Mouse (Mus musculus) intestine, postnatal 0 days (tissue): ENCODE measurements around the gene Wnt8b. TPM values are rescaled to one million over a fixed set of nuclear protein-coding genes. Genes with fewer than 3 reads are reported as not detected.

Source experiments
- ATAC-seq: fragments of 200-750 bp; cut with Nextera tagmentation; 2 replicates; pipeline ENCODE4 v1.8.0; 2017; ENCODE audit warnings: mild to moderate bottlenecking, moderate TSS enrichment, moderate library complexity
- H3K27ac ChIP-seq: fragments of 300-500 bp; sonication (generic); 2 replicates; pipeline ENCODE4 v1.5.1; 2014; ENCODE audit warnings: mild to moderate bottlenecking, low read depth, low read length, moderate library complexity
- H3K27me3 ChIP-seq: fragments of 300-500 bp; sonication (generic); replicated peaks from 2 replicates; pipeline ENCODE4 v1.6.1; 2014; ENCODE audit warnings: low read length, mixed read lengths; ENCODE audit not compliant: control insufficient read depth, insufficient read depth
- H3K36me3 ChIP-seq: fragments of 300-500 bp; sonication (generic); 2 replicates; pipeline ENCODE4 v1.6.1; 2014; ENCODE audit warnings: mild to moderate bottlenecking, moderate library complexity; ENCODE audit not compliant: control insufficient read depth, insufficient read depth
- H3K4me1 ChIP-seq: fragments of 300-500 bp; sonication (generic); replicated peaks from 2 replicates; pipeline ENCODE4 v1.6.1; 2014; ENCODE audit warnings: antibody characterized with exemption, low read length, mixed read lengths; ENCODE audit not compliant: control insufficient read depth, insufficient read depth
- H3K4me2 ChIP-seq: fragments of 300-500 bp; sonication (generic); replicated peaks from 2 replicates; pipeline ENCODE4 v1.6.1; 2014; ENCODE audit warnings: low read depth, mild to moderate bottlenecking, moderate library complexity
- H3K4me3 ChIP-seq: fragments of 300-500 bp; sonication (generic); 2 replicates; pipeline ENCODE4 v1.5.1; 2014; ENCODE audit warnings: low read depth, low read length
- H3K9ac ChIP-seq: fragments of 300-500 bp; sonication (generic); 2 replicates; pipeline ENCODE4 v1.6.1; 2014; ENCODE audit warnings: mild to moderate bottlenecking, low read depth, low read length
- H3K9me3 ChIP-seq: fragments of 300-500 bp; sonication (generic); 2 replicates; pipeline ENCODE4 v1.6.1; 2016; ENCODE audit warnings: mixed run types; ENCODE audit not compliant: control insufficient read depth
- CTCF ChIP-seq: sonication (generic); IDR thresholded peaks from 2 replicates; pipeline ENCODE4 v1.5.1; 2016; ENCODE audit warnings: low read depth, mild to moderate bottlenecking, control low read depth, antibody characterized with exemption, moderate library complexity
- WGBS: fragments of 180-500 bp; shearing (Covaris S2); extraction: QIAGEN DNeasy Blood & Tissue Kit; methylation state at CpG from one replicate; pipeline ENCODE4 v1.1.7; 2014; 5-methylcytosine and 5-hydroxymethylcytosine counted together
- polyA plus RNA-seq: library from polyadenylated mRNA; unstranded; fragments of >200 nt; fragmentation: Nextera tagmentation; extraction: Ambion mirVana; gene quantifications from 2 replicates; pipeline ENCODE4 v1.2.1, GENCODE M21; 2015

Wnt8b gene
- polyA plus RNA-seq, 1 experiment from 2014 or later, result not detected

DNA sequence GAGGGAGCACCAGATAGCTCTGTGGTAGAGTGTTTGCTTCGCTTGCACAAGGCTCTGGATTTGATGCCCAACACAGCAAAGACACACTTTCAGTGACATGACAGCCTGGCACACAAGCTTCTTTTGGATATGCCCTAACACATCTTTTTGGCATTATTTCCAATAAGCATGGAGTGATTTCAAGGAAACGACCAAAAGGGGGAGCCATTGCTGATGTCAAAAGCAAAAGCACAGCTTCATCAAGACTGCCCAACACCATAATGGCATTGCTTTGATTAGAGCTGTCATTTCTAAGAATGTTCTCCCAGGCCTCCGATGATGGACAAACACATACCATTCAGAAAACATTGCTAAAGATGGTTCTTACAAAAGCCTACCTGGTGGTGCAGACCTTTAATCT is 16.7 kb upstream of the Wnt8b start:
- H3K9me3 ChIP-seq, result no peaks in the 10 kb centered on the region
- H3K4me2 ChIP-seq, result no peak overlapping the region
- H3K27me3 ChIP-seq, result 0 out of 2 replicates have a peak, but pooled peaks cover 5% of the 10 kb centered on the region
- no peak overlapping the region for H3K27ac ChIP-seq
- TF ChIP-seq CTCF, result peak; percentile 57
- H3K9ac ChIP-seq, result no peak overlapping the region
- no peaks in the 10 kb centered on the region for H3K4me1 ChIP-seq
- ATAC-seq, result no peak
- WGBS, result 50% methylated on average over 3 of the region's 3 CpGs
- no peak overlapping the region for H3K4me3 ChIP-seq
- no peaks in the 10 kb centered on the region for H3K36me3 ChIP-seq

GRCm38 (mm10) chr19:44487266-44487665 is 6.0 kb upstream of the Wnt8b start:
- Histone ChIP-seq H3K4me2 (no peak overlapping the region), H3K4me3 (no peak overlapping the region), H3K27me3 (peaks cover 4% of the 10 kb centered on the region; the same call in 1 of the 2 replicates), H3K9ac (no peak overlapping the region), H3K4me1 (no peaks in the 10 kb centered on the region), H3K9me3 (no peaks in the 10 kb centered on the region), H3K36me3 (no peaks in the 10 kb centered on the region), H3K27ac (no peak overlapping the region)
- peak; percentile 85 for TF ChIP-seq CTCF
- 18% methylated on average over 8 of the region's 8 CpGs for WGBS
- 0 out of 2 replicates have a peak, but pooled peaks have one; percentile 36 for ATAC-seq

GRCm38 (mm10) chr19:44496511-44496910 is 3.2 kb downstream of the Wnt8b start:
- no peak overlapping the region for H3K4me2 ChIP-seq
- no peak for ATAC-seq
- no peak overlapping the region for H3K4me3 ChIP-seq
- H3K27ac ChIP-seq, result no peak overlapping the region
- no peaks in the 10 kb centered on the region for H3K9me3 ChIP-seq
- TF ChIP-seq CTCF, result no peak
- no peak overlapping the region for H3K9ac ChIP-seq
- no peaks in the 10 kb centered on the region for H3K4me1 ChIP-seq
- no peaks in the 10 kb centered on the region for H3K36me3 ChIP-seq
- WGBS, result 56% methylated on average over 8 of the region's 8 CpGs
- H3K27me3 ChIP-seq, result peaks cover 6% of the 10 kb centered on the region; the same call in 1 of the 2 replicates

DNA sequence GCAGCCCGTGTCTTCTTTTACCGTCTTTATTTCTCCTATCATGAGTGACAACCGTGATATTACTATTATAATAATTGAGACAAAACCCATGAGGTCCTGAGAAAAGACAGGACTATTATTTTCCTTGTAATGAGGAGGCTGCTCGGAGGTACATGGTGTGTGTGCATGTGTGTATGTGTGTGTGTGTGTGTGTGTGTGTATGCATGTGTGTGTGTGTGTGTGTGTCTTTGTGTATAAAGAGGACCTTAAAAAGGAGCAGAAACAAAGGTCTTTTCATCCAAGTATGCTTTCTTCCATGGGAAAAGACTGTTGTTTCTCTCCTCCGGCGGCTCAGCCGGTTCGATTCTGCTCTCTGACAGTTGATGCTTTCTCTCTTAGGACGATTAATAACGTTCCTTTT is 3.7 kb downstream of the Wnt8b start:
- Histone ChIP-seq H3K4me1 (no peaks in the 10 kb centered on the region), H3K36me3 (no peaks in the 10 kb centered on the region), H3K27ac (no peak overlapping the region), H3K4me2 (no peak overlapping the region), H3K9ac (no peak overlapping the region), H3K4me3 (no peak overlapping the region), H3K27me3 (peaks cover 6% of the 10 kb centered on the region; the same call in 1 of the 2 replicates), H3K9me3 (no peaks in the 10 kb centered on the region)
- 81% methylated on average over 10 of the region's 10 CpGs for WGBS
- no peak for ATAC-seq
- no peak for TF ChIP-seq CTCF

- Histone ChIP-seq H3K27me3 (peaks cover 6% of the 10 kb centered on the region; the same call in 1 of the 2 replicates), H3K9ac (no peak overlapping the region), H3K36me3 (no peaks in the 10 kb centered on the region), H3K4me3 (no peak overlapping the region), H3K4me1 (no peaks in the 10 kb centered on the region), H3K9me3 (no peaks in the 10 kb centered on the region), H3K27ac (no peak overlapping the region), H3K4me2 (no peak overlapping the region)
- no peak for TF ChIP-seq CTCF
- WGBS, result 44% methylated on average over 6 of the region's 6 CpGs
- ATAC-seq, result no peak
Observed at GRCm38 (mm10) chr19:44498936-44499335, 5.7 kb downstream of the Wnt8b start.

DNA sequence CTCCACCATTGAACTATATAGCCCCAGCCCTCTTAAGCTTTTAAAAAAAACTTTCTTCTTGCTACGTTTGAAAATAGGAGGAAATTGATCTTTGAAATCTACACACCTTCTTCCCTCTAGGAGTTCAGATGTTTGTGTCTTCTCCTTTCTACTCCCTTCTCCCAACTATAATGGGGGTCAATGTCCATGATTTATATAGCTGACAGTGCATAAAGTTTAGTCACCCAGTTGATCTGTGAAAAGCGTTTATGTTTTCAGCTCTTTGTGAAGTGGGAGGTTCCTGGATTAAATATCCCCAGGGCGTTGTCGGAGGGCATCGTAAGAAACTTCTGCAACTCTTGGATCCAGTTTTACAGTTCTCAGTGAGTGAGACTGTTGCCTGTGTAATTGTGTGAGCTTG is 7.0 kb downstream of the Wnt8b start:
- Histone ChIP-seq H3K27me3 (no peaks in the 10 kb centered on the region), H3K4me3 (no peak overlapping the region), H3K9me3 (no peaks in the 10 kb centered on the region), H3K27ac (no peak overlapping the region), H3K4me2 (no peak overlapping the region), H3K4me1 (no peaks in the 10 kb centered on the region), H3K36me3 (no peaks in the 10 kb centered on the region), H3K9ac (no peak overlapping the region)
- TF ChIP-seq CTCF, result no peak
- no peak for ATAC-seq
- 35% methylated on average over 5 of the region's 5 CpGs for WGBS

GRCm38 (mm10) chr19:44501925-44502324 is 8.7 kb downstream of the Wnt8b start:
- WGBS, result 69% methylated on average over 6 of the region's 6 CpGs
- H3K27me3 ChIP-seq, result no peaks in the 10 kb centered on the region; the same call in 1 of the 2 replicates

More at GRCm38 (mm10) chr19:44501925-44502324, 8.7 kb downstream of the Wnt8b start:
- H3K4me1 ChIP-seq, result no peaks in the 10 kb centered on the region
- no peak for TF ChIP-seq CTCF
- H3K9ac ChIP-seq, result no peak overlapping the region
- no peak overlapping the region for H3K4me2 ChIP-seq
- no peak overlapping the region for H3K4me3 ChIP-seq
- no peaks in the 10 kb centered on the region for H3K36me3 ChIP-seq
- no peak overlapping the region for H3K27ac ChIP-seq
- no peaks in the 10 kb centered on the region for H3K9me3 ChIP-seq
- ATAC-seq, result no peak
